Mouse (Mus musculus) E14TG2a.4 (cell line): ENCODE data around the gene Slc16a12.

Experiments used
- CTCF ChIP-seq: conservative IDR thresholded peaks from 2 replicates; pipeline ENCODE4 v1.5.1; 2014; ENCODE audit warnings: low read length
- NANOG ChIP-seq: IDR thresholded peaks from 2 replicates; pipeline ENCODE4 v1.6.1; 2014; ENCODE audit warnings: borderline replicate concordance, low read length, mixed read lengths

GRCm38 (mm10) chr19:34778993-34779392, 31.9 kb upstream of the Slc16a12 start:
- TF ChIP-seq CTCF (no peak), NANOG (no peak)
